ENCODE assay signal across 9 mouse cellular contexts in genomic region chr8:84459276-84459675, GRCm38 (mm10).
DNase-seq lines count a peak whose midpoint lies in the region; ATAC-seq and TF ChIP-seq lines count a peak whose summit lies in the region.
"Had no signal": no experiment of that assay in that cellular context is flagged by ENCODE, and none has a peak within 500 bp of the region (broad histone marks: within the 10 kb centered on the region; RNA-seq: fewer than 3 reads in every experiment).

No protein-coding gene starts in this region.

- no peak for ATAC-seq in forebrain, embryonic 14.5 days
- peak; percentile 52 for ATAC-seq in neural tube, embryonic 15.5 days (ENCODE audit: low FRiP score)
- ATAC-seq in lung, postnatal 0 days: no peak
- ATAC-seq in heart, embryonic 12.5 days (ENCODE audit: insufficient number of reproducible peaks, low FRiP score): no peak

- WGBS in forebrain, embryonic 14.5 days: 17% methylated on average over 5 of the region's 5 CpGs
- WGBS in neural tube, embryonic 15.5 days: 18% methylated on average over 5 of the region's 5 CpGs
- WGBS in lung, postnatal 0 days: 27% methylated on average over 5 of the region's 5 CpGs
- WGBS in heart, embryonic 12.5 days: 32% methylated on average over 5 of the region's 5 CpGs

- 0 out of 2 replicates have a peak overlapping the region, but pooled peaks have one; percentile 0 for H3K27ac ChIP-seq in forebrain, embryonic 14.5 days (ENCODE audit: low read depth, low read length)
- H3K27ac ChIP-seq in neural tube, embryonic 15.5 days (replicated peaks): peak overlapping the region; percentile 69
- H3K27ac ChIP-seq in lung, postnatal 0 days (ENCODE audit: low read length): no peak overlapping the region
- no peak overlapping the region for H3K27ac ChIP-seq in heart, embryonic 12.5 days (ENCODE audit: poor library complexity, severe bottlenecking)

- H3K4me1 ChIP-seq in forebrain, embryonic 14.5 days (ENCODE audit: control insufficient read depth, insufficient read depth, low read length): no peaks in the 10 kb centered on the region
- peaks cover 12% of the 10 kb centered on the region for H3K4me1 ChIP-seq in neural tube, embryonic 15.5 days
- H3K4me1 ChIP-seq in lung, postnatal 0 days (ENCODE audit: insufficient read depth, low read depth, low read length): no peaks in the 10 kb centered on the region
- peaks cover 21% of the 10 kb centered on the region for H3K4me1 ChIP-seq in heart, embryonic 12.5 days (replicated peaks)

- no peak overlapping the region for H3K4me3 ChIP-seq in forebrain, embryonic 14.5 days (ENCODE audit: low read depth, low read length)
- H3K4me3 ChIP-seq in neural tube, embryonic 15.5 days (replicated peaks): no peak overlapping the region
- no peak overlapping the region for H3K4me3 ChIP-seq in lung, postnatal 0 days (ENCODE audit: low read depth, low read length)
- H3K4me3 ChIP-seq in heart, embryonic 12.5 days: no peak overlapping the region

- peak; percentile 92 for DNase-seq in brain, adult 2 months (ENCODE audit: low read depth, low spot score)
- DNase-seq in forebrain, embryonic 14.5 days (ENCODE audit: low spot score): peak; percentile 53
- peak; percentile 27 to 40 for DNase-seq in layer of hippocampus, postnatal 14 days (ENCODE audit: low spot score in 2 of 2)
- DNase-seq in adrenal gland, postnatal 10 days: no peak
- DNase-seq in lung, postnatal 0 days (ENCODE audit: low spot score): no peak
- DNase-seq in gastrocnemius, postnatal 10 days: no peak
- DNase-seq: lung, adult 2 months had no signal

- no peak for TF ChIP-seq EP300 in lung, postnatal 0 days (IDR thresholded peaks at IDR 0.05)

- H3K9ac ChIP-seq in forebrain, embryonic 14.5 days (ENCODE audit: low read length): no peak overlapping the region
- no peak overlapping the region for H3K9ac ChIP-seq in neural tube, embryonic 15.5 days (replicated peaks)
- H3K9ac ChIP-seq in lung, postnatal 0 days (replicated peaks; ENCODE audit: low read depth): no peak overlapping the region
- H3K9ac ChIP-seq in heart, embryonic 12.5 days: no peak overlapping the region

- TF ChIP-seq CTCF in lung, postnatal 0 days (IDR thresholded peaks at IDR 0.05): no peak

- peaks cover 4% of the 10 kb centered on the region; the same call in 1 of the 2 replicates for H3K9me3 ChIP-seq in forebrain, embryonic 14.5 days (replicated peaks; ENCODE audit: control insufficient read depth, low read length)
- H3K9me3 ChIP-seq in neural tube, embryonic 15.5 days (replicated peaks): 0 out of 2 replicates have a peak, but pooled peaks cover 3% of the 10 kb centered on the region
- H3K9me3 ChIP-seq in lung, postnatal 0 days (ENCODE audit: low read length): no peaks in the 10 kb centered on the region
- H3K9me3 ChIP-seq in heart, embryonic 12.5 days (replicated peaks): peaks cover 17% of the 10 kb centered on the region

- H3K36me3 ChIP-seq in forebrain, embryonic 14.5 days (ENCODE audit: control insufficient read depth, insufficient read depth, low read length): 0 out of 2 replicates have a peak, but pooled peaks cover 13% of the 10 kb centered on the region
- peaks cover 44% of the 10 kb centered on the region for H3K36me3 ChIP-seq in neural tube, embryonic 15.5 days
- H3K36me3 ChIP-seq in lung, postnatal 0 days (ENCODE audit: insufficient read depth, low read length): no peaks in the 10 kb centered on the region
- H3K36me3 ChIP-seq in heart, embryonic 12.5 days: no peaks in the 10 kb centered on the region

- H3K27me3 ChIP-seq in forebrain, embryonic 14.5 days (replicated peaks; ENCODE audit: control insufficient read depth, insufficient read depth, low read length): no peaks in the 10 kb centered on the region
- H3K27me3 ChIP-seq in neural tube, embryonic 15.5 days (replicated peaks): no peaks in the 10 kb centered on the region
- H3K27me3 ChIP-seq in lung, postnatal 0 days (replicated peaks; ENCODE audit: insufficient read depth, low read length): no peaks in the 10 kb centered on the region
- H3K27me3 ChIP-seq in heart, embryonic 12.5 days (replicated peaks): no peaks in the 10 kb centered on the region

- no peak overlapping the region for H3K4me2 ChIP-seq in forebrain, embryonic 14.5 days (ENCODE audit: low read length)
- no peak overlapping the region for H3K4me2 ChIP-seq in neural tube, embryonic 15.5 days
- no peak overlapping the region for H3K4me2 ChIP-seq in lung, postnatal 0 days (replicated peaks; ENCODE audit: low read depth, low read length)
- H3K4me2 ChIP-seq in heart, embryonic 12.5 days: no peak overlapping the region

Comparison
In these comparisons a context has a peak if more than half of its experiments do, and no peak if none do; other contexts are left out.
1. DNase-seq: peak in brain, adult 2 months (single experiment), forebrain, embryonic 14.5 days (single experiment) and layer of hippocampus, postnatal 14 days (2 of 2); none in adrenal gland, postnatal 10 days (single experiment), lung, postnatal 0 days (single experiment) and gastrocnemius, postnatal 10 days (single experiment).
2. H3K27ac ChIP-seq: peak in forebrain, embryonic 14.5 days (single experiment) and neural tube, embryonic 15.5 days (single experiment); none in lung, postnatal 0 days (single experiment) and heart, embryonic 12.5 days (single experiment).